Mouse (Mus musculus): ENCODE data around the gene 1110051M20Rik. TPM values are rescaled to one million over a fixed set of nuclear protein-coding genes. Genes with fewer than 3 reads are reported as not detected.

1110051M20Rik gene
- polyA plus RNA-seq (2012; ENCODE audit: low replicate concordance) = 3.9 and 5.0 TPM in 2 replicates

GRCm38 (mm10) chr2:91444286-91444892 is at the start of gene 1110051M20Rik:
1110051M20Rik (minus strand) TSS chr2:91444704.

DNA sequence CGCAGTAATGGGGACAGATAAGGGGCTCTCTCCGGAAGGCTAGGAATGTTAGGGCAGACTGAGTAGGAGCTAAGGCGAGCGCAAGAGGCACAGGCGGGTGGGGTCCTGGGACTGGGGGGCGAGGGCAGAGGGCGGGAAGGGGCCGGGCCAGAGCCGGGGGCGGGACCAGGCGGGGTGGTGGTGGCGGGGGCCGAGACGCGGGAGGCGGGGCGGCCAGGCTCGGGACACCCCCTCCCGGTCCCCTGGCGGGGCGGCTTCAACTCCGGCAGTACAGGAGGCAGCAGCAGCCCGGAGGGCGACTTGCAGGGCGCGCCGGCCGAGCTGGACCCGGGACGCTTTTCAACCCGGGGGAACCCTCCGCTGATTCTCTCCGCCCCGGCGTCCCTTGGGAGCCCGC is 12.8 kb upstream of the 1110051M20Rik start, which contains the start of gene Lrp4:
Lrp4 (plus strand) TSS at position 253 of the 397 bp plus-strand sequence.

GRCm38 (mm10) chr2:91264711-91265681 is 179.5 kb downstream of the 1110051M20Rik start, which contains the start of gene Arfgap2:
Arfgap2 (plus strand) TSS chr2:91264974.

DNA sequence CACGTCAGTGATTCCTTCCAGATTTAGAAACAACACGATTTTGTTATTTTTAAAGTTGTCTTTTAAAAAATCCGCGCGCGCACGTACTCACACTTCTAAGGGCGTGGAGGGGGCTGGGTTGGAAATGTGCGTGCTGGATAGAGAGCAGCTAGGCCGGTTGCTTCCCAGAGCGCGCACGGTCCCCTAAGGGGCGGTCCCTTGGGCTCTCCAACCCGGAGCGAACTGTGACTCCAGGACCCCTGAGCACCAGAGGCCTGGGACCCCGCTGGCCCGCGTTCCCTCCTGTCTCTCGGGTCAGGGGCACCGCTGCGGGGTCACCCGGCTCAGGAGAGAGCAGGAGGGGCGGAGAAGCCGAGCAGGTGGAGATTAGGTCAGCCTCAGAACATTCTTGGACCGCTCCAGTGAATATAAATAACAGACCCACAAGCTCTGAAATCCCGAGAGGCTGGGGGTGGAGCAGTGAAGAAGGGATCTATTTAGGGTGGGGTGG is 188.8 kb downstream of the 1110051M20Rik start, which contains the start of gene Pacsin3:
Pacsin3 (plus strand) TSS at position 294 of the 490 bp plus-strand sequence.

DNA sequence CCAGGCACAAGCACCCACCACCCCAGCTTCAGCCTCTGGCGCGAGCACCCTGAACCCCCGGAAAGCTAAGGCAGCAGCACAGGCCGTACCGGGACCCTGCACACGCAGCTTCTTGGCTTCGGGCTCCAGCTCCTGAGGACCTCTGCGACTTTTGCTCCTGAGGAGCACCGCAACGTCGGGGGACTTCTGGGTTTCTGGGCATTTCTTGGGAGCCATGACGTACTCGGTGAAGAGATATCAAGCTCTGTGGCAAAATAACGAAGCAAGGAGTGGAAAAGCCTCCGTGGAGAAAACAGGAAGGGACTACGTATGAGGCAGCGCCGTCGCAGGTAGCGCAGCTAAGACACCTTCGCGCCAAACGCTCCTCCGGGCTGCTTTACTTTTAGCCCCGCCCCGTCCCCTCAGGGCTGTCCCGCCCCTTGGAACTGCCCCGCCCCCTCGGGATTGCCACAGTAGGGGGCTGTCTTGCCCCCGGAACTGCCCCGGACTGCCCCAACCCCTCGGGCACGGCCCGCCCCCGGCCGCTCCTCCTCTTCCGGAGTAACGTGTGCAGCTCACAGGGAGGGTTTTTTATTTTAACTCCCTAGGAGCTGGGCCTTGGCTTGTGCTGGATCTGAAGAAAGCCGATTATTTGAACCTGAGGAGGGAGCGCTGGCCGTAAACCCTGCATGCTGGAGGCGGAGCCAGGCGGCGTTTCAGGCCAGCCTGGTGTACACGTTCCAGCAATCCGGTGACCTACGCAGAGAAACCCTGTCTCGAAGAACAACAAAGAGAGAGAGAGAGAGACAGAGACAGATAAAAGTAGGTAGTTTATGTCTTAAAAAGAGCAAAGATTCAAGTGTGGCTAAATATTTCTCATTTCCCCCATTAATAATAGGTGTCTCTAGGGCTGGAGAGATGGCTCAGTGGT is 207.6 kb downstream of the 1110051M20Rik start, which contains the start of gene Ddb2:
Ddb2 (minus strand) TSS at position 382 of the 910 bp plus-strand sequence.

Other genes starting within 250 kb of the 1110051M20Rik start
- gene Nr1h3, start 241.9 kb downstream of the 1110051M20Rik start, polyA plus RNA-seq (2012; ENCODE audit: low replicate concordance) = 8.0 and 13.7 TPM in 2 replicates
- gene Acp2, start 241.8 kb downstream of the 1110051M20Rik start, polyA plus RNA-seq (2012; ENCODE audit: low replicate concordance) = 3.0 and 18.6 TPM in 2 replicates
- gene Ddb2, start 207.7 kb downstream of the 1110051M20Rik start, polyA plus RNA-seq (2012; ENCODE audit: low replicate concordance) = 0.79 and 0.96 TPM in 2 replicates
- 0.63 and 3.1 TPM in 2 replicates for gene Pacsin3, start 188.8 kb downstream of the 1110051M20Rik start, polyA plus RNA-seq (2012; ENCODE audit: low replicate concordance)
- 7.9 and 37.0 TPM in 2 replicates for gene Arfgap2, start 179.7 kb downstream of the 1110051M20Rik start, polyA plus RNA-seq (2012; ENCODE audit: low replicate concordance)
- gene Lrp4, start 12.8 kb upstream of the 1110051M20Rik start, polyA plus RNA-seq (2012; ENCODE audit: low replicate concordance) = 0.05 and 0.15 TPM in 2 replicates
- 1.2 and 1.9 TPM in 2 replicates for gene Ckap5, start 82.1 kb upstream of the 1110051M20Rik start, polyA plus RNA-seq (2012; ENCODE audit: low replicate concordance)
- gene F2, start 191.7 kb upstream of the 1110051M20Rik start, polyA plus RNA-seq (2012; ENCODE audit: low replicate concordance) = not detected in 2 replicates
- 10.3 and 15.6 TPM in 2 replicates for gene Zfp408, start 205.1 kb upstream of the 1110051M20Rik start, polyA plus RNA-seq (2012; ENCODE audit: low replicate concordance)
- gene Arhgap1, start 205.2 kb upstream of the 1110051M20Rik start, polyA plus RNA-seq (2012; ENCODE audit: low replicate concordance) = 9.2 and 57.2 TPM in 2 replicates